Mouse (Mus musculus): ENCODE data around the gene Hmg20a. TPM values are rescaled to one million over a fixed set of nuclear protein-coding genes. Genes with fewer than 3 reads are reported as not detected.

The Hmg20a gene
- polyA plus RNA-seq, 1 experiment: 61.3 TPM

DNA sequence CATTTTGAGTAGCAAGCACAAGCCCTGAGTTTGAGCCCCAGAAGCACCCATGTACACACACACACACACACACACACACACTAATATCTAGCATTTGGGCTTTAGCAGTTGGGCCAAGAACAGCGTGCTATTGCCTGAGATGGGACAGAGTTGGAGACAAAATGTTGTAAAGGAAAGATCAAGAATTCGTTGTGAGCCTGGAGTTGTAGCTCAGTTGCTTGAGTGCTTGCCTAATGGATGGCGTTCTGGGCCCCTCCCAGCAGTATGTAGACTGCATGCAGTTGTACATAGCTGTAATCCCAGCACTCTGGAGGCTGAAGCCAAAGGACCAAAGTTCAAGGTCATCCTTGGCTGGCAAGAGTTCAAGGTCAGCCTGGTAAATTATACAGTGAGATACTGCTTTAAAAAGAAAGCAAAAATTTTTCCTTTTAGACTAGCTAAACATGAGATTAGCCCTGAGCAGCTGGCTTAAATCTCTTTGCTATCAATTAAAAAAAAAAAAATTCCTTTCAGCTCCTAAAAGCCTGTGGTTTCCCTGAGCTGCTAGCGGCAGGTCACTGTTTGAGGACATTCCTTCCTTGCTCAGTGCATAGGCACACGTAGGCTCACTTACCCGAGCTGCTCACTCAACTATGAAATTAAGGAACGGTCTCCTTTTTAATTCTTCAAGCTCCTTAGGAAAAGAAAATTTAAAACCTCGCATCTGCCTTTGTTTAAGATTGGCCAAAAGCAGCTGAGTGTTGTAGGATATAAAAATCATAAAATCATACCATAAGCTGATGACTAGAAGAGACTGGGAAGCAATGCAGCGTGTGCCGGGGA, 83.5 kb downstream of the Hmg20a start:
- Histone ChIP-seq H3K4me1 (ENCODE audit: control insufficient read depth, insufficient read depth, low read length) (peaks cover 12% of the 10 kb centered on the region), H3K27ac (ENCODE audit: insufficient read depth, low read length) (no peak overlapping the region), H3K4me3 (ENCODE audit: insufficient read depth, low read length) (no peak overlapping the region; the same call in 1 of the 2 replicates)
- no peak for TF ChIP-seq POLR2A (IDR thresholded peaks at IDR 0.05; ENCODE audit: extremely low read depth, insufficient read depth, low read length)

DNA sequence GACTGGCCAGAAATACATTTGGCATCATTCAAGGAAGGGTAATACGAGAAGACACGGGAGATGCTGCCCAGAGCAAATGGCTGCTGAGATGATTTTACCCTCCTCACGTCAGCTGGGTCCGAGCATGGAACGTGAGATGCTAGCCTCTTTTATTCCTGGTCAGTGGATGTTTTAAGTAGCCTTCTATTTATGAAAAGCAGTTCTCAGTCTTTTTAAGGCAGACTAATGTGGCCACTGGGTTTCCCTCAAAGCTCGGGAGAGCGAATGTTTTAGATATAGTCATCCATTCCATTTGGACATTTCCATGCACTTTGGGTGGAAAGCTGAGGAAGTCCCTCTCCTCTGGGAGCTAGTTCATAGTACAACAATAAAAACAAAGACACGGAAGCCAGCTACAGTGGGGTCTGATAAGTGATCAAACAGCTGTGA, 84.1 kb downstream of the Hmg20a start:
- H3K4me3 ChIP-seq (ENCODE audit: insufficient read depth, low read length): no peak overlapping the region; the same call in 1 of the 2 replicates
- no peak for TF ChIP-seq CTCF (IDR thresholded peaks at IDR 0.05; ENCODE audit: extremely low read depth, insufficient read depth, low read length)
- no peak for TF ChIP-seq POLR2A (IDR thresholded peaks at IDR 0.05; ENCODE audit: extremely low read depth, insufficient read depth, low read length)
- peaks cover 11% of the 10 kb centered on the region for H3K4me1 ChIP-seq (ENCODE audit: control insufficient read depth, insufficient read depth, low read length)
- no peak overlapping the region for H3K27ac ChIP-seq (ENCODE audit: insufficient read depth, low read length)

GRCm38 (mm10) chr9:56503621-56504500, 85.5 kb downstream of the Hmg20a start:
- no peak overlapping the region for H3K27ac ChIP-seq (ENCODE audit: insufficient read depth, low read length)
- TF ChIP-seq POLR2A (IDR thresholded peaks at IDR 0.05; ENCODE audit: extremely low read depth, insufficient read depth, low read length) (no peak), CTCF (IDR thresholded peaks at IDR 0.05; ENCODE audit: extremely low read depth, insufficient read depth, low read length) (no peak)
- H3K4me3 ChIP-seq (ENCODE audit: insufficient read depth, low read length): no peak overlapping the region
- H3K4me1 ChIP-seq (ENCODE audit: control insufficient read depth, insufficient read depth, low read length): peaks cover 13% of the 10 kb centered on the region

GRCm38 (mm10) chr9:56504511-56504910, 86.1 kb downstream of the Hmg20a start:
- H3K4me3 ChIP-seq (ENCODE audit: insufficient read depth, low read length): no peak overlapping the region
- H3K4me1 ChIP-seq (ENCODE audit: control insufficient read depth, insufficient read depth, low read length): peaks cover 14% of the 10 kb centered on the region
- no peak for TF ChIP-seq POLR2A (IDR thresholded peaks at IDR 0.05; ENCODE audit: extremely low read depth, insufficient read depth, low read length)
- no peak for TF ChIP-seq CTCF (IDR thresholded peaks at IDR 0.05; ENCODE audit: extremely low read depth, insufficient read depth, low read length)
- no peak overlapping the region for H3K27ac ChIP-seq (ENCODE audit: insufficient read depth, low read length)

- H3K4me3 ChIP-seq (ENCODE audit: insufficient read depth, low read length): no peak overlapping the region
- TF ChIP-seq POLR2A (IDR thresholded peaks at IDR 0.05; ENCODE audit: extremely low read depth, insufficient read depth, low read length): no peak
- no peak for TF ChIP-seq CTCF (IDR thresholded peaks at IDR 0.05; ENCODE audit: extremely low read depth, insufficient read depth, low read length)
Observed at GRCm38 (mm10) chr9:56505083-56505792, 86.8 kb downstream of the Hmg20a start.

GRCm38 (mm10) chr9:56505793-56506755, 87.7 kb downstream of the Hmg20a start:
- peak; percentile 77 for TF ChIP-seq CTCF (IDR thresholded peaks at IDR 0.05; ENCODE audit: extremely low read depth, insufficient read depth, low read length)
- TF ChIP-seq POLR2A (IDR thresholded peaks at IDR 0.05; ENCODE audit: extremely low read depth, insufficient read depth, low read length): peak; percentile 59; the same call in 1 of the 2 replicates
- Histone ChIP-seq H3K4me1 (ENCODE audit: control insufficient read depth, insufficient read depth, low read length) (peaks cover 14% of the 10 kb centered on the region), H3K27ac (ENCODE audit: insufficient read depth, low read length) (peak overlapping the region; percentile 88), H3K4me3 (ENCODE audit: insufficient read depth, low read length) (peak overlapping the region; percentile 28)

More at GRCm38 (mm10) chr9:56505083-56505792, 86.8 kb downstream of the Hmg20a start:
- Histone ChIP-seq H3K4me1 (ENCODE audit: control insufficient read depth, insufficient read depth, low read length) (peaks cover 14% of the 10 kb centered on the region), H3K27ac (ENCODE audit: insufficient read depth, low read length) (peak overlapping the region; percentile 36)

- TF ChIP-seq CTCF (IDR thresholded peaks at IDR 0.05; ENCODE audit: extremely low read depth, insufficient read depth, low read length) (no peak), POLR2A (IDR thresholded peaks at IDR 0.05; ENCODE audit: extremely low read depth, insufficient read depth, low read length) (no peak)
- Histone ChIP-seq H3K27ac (ENCODE audit: insufficient read depth, low read length) (peak overlapping the region; percentile 88), H3K4me1 (ENCODE audit: control insufficient read depth, insufficient read depth, low read length) (peaks cover 11% of the 10 kb centered on the region), H3K4me3 (ENCODE audit: insufficient read depth, low read length) (peak overlapping the region; percentile 28)
Observed at GRCm38 (mm10) chr9:56506931-56507681, 88.7 kb downstream of the Hmg20a start.

GRCm38 (mm10) chr9:56507682-56508061, 89.3 kb downstream of the Hmg20a start:
- no peak overlapping the region for H3K27ac ChIP-seq (ENCODE audit: insufficient read depth, low read length)
- no peak for TF ChIP-seq POLR2A (IDR thresholded peaks at IDR 0.05; ENCODE audit: extremely low read depth, insufficient read depth, low read length)
- TF ChIP-seq CTCF (IDR thresholded peaks at IDR 0.05; ENCODE audit: extremely low read depth, insufficient read depth, low read length): no peak
- peak overlapping the region; percentile 28; the same call in 1 of the 2 replicates for H3K4me3 ChIP-seq (ENCODE audit: insufficient read depth, low read length)
- peaks cover 11% of the 10 kb centered on the region for H3K4me1 ChIP-seq (ENCODE audit: control insufficient read depth, insufficient read depth, low read length)
